Mouse (Mus musculus) brain, adult 2 months (tissue): ENCODE measurements around the gene Gdpd4.

Experiments used
- DNase-seq: peaks from one replicate; pipeline ENCODE4 v3.0.0; 2011; ENCODE audit warnings: low read depth, low spot score

The Gdpd4 gene

DNA sequence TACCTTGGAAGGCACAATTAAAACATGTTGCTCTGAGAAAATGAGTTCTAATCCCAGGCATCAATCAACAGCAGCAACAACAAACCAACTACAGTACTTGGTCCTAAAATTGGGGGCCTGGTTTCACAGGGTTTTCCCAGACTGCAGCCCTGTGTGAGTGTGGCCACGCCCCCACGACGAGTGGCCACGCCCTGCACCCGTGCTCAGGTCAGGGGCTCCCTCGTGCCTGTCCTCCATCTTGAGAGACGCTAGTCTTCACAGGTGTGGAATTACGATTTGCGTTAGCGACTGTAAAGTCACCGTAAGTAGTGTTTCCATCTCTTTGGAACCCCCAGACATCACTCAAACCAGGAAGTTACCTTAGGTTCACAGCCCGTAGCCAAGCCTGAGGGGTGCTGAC is at the start of gene Gdpd4:
Gene Gdpd4, plus strand, starts transcription at position 214 of the 400 bp plus-strand sequence.
- DNase-seq, result no peak

DNA sequence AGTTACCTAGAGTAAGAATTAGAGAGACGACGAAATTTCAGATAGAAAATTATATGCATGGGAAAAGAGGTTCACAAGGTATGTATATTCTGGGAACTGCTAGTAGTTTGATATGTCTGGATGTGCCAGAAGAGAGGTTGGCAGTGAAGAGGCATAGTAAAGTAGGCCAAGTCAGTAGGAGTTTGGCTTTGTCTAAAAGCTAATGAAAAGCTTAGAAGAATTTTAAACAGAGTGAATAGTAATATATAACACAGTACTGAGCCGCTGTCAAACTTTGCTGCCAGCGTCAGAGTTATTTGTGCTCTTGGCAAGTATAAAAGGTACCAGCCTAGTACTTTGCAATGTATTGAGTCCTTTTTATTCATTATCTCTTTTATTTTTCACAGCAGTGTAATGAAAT is 47.4 kb upstream of the Gdpd4 start:
- DNase-seq, result peak; percentile 85

DNA sequence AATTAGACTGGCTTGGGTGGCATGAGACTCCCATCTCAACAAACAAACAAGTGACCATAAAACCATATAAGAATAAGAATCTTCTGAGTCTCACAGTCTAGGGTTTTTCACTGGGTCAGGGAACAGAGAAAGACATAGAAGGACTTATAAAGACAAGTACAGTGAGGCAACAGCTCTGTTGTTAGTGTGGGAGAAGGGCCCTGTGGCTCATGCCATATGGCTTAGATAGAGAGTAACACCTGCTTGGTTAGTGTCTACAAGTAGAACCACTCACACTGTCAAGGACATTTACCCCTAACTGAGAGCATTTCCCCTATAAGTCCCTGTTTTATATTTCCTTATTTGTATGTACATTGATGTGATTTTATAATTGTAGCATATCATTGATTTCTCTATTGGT is 46.4 kb upstream of the Gdpd4 start:
- DNase-seq, result peak; percentile 83

DNA sequence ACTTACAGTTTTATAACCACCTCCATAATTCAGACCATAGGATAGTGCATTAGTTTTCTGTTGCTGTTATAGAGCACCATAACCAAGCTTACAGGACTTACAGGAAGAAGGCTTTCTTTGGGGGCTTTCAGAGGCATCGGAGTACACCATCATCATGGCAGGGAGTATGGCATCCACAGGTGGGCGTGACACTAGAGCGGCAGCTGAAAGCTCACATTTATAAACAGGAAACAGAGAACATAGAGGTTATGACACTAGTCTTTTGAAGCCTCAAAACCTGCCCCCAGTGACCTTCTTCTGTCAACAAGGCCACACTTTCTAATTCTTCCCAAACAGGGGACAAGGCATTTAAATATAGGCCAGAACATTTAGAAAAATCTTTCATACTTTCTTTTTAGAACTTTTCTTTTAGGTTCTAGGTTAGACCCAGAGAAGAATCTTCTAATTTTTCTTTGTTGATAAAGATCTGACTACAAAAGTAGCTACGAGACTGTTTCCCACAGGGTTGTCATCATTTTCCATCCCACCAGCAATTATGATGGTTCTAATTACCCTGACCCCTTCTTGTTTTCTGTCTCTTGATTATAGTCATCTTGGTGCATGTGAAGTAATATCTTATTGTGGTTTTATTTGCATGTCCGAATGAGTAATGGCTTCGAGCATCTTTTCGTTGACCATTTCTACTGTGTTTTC is 41.8 kb upstream of the Gdpd4 start:
- no peak for DNase-seq

DNA sequence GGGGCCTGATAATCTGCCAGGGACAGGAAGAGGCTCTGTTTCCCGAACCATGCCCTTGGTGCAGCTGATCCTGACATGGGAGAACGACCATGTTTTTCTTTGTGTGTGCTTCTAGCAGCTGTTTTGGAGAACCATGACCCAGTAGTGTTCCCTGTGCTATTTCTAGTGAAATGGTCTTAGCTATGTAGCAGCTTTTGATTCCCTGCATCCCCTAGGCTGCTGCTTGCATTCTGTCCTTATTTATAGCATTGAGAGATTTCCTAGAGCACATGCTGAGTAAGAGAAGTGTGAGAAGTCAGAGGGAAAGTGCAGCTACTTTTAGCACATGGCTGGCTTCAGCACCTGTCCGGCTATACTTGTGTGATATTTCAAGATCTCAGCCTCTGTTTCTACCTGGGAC is 8.1 kb upstream of the Gdpd4 start:
- DNase-seq, result peak; percentile 66

DNA sequence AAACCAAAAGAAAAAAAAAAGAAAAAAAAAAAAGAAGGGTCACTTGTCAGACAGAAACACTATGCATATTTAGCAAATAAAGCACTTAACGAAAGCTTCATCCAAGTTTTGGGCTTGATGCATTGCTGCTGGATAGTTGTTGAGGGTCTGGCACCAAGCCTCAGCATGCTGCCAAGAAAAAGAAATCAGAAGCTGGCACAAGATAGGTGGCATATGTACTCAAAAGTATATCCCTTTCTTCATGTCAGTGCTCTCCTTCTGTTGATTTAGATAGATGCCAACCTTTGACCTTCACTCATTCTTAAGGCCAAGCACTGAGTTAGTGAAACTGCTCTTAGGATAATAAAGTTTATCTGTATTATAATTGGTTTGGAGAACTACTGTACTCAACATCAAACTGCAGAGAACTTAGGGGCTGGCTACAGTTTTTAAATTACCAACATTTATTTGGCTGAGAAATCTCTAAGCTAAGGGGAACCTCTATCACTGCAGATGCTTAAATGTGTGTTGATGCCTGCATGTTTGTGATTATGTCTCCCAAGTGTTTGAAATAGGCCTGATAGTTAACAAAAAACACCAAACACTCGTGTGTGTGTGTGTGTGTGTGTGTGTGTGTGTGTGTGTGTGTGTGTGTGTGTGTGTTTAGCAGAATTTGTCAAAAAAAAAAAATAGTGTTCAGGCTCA is 4.8 kb upstream of the Gdpd4 start:
- DNase-seq, result peak; percentile 65

DNA sequence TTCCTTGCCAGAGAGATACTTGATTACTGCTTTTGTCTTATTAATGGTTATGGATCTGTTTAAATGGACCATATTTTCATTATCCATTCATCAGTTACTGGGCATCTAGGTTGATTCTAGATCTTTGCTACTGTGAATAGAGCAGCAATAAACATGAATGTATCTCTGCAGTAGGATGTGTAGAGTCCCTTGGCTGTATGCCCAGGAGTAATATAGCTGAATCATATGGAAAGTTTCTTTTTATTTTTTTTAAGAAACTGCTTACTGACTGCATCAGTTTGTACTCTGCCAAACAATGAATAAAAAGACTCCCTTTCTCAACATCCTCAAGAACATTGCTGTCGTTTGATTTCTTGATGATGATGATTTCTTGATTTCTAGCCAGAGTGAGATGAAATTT is 6.1 kb downstream of the Gdpd4 start:
- DNase-seq, result peak; percentile 65

DNA sequence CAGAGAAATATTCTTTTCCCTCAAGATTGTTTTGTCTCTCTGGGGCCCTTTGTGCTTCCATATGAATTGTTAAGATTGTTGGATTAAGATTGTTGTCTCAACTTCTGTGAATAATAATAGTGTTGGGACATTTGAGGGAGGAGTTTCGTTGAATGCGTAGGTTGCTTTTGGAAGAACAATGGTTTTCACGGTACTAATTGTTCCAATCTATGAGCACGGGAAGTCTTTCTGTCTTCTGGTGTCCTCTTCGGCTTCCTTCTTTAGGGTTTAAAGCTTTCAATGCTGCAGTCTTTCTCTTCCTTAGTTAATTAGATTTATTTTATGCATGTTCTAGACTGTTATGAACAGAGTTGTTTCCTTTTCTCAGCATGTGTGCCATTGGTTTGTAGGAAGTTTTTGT is 7.2 kb downstream of the Gdpd4 start:
- no peak for DNase-seq

DNA sequence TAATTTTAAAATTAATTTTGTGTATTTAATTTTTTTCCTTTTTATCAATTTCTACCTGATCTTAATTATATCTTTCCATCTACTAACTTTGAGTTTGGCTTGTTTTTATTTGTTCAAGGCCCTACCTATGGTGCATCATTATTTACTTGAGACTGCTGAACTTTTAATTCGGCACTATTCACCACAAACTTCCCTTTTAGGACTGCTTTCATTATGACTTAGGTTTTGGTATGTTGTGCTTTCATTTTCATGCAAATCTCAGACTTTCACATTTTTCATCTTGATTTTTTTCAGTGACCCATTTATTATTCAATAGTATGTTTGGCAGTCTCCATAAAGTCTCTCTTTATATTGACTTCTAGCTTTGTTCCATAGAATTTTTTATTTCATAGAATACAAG is 24.7 kb downstream of the Gdpd4 start:
- no peak for DNase-seq

DNA sequence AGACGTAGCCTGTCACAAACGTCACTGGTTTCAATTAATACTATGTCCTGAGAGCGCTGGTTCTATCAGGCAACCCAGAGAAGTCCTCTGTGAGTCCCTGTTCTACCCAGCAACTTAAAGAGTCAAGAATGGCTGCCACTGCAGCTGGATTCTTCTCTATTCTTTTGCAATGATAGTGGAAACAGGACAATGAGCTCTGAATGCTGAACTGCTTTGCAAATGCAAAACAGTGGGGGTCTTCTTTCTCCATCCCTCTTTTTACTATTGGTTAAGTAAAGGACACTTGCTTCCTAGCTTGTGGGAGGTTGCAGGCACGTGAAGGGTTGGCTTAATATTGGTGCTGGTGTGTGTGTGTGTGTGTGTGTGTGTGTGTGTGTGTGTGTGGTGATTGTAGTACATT is 52.7 kb downstream of the Gdpd4 start:
- no peak for DNase-seq

DNA sequence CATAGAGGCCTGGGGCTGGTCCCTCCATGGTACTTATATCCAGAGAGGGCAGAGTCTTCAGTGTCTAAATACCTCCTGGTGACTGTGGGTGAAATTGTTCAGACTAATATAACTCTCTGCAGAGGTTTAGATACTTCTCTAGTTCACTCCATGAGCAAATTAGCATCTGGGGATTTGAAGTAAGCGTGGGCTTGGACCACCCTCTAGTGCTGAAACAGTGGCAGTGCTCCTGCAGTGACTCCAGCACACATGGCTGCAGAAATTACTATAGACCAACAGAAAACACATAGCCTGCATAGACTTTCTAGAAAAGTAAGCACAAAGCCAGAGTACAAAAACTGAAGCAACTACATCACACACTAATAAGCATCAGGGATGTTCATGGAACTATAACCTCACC is 57.7 kb downstream of the Gdpd4 start:
- peak; percentile 89 for DNase-seq

DNA sequence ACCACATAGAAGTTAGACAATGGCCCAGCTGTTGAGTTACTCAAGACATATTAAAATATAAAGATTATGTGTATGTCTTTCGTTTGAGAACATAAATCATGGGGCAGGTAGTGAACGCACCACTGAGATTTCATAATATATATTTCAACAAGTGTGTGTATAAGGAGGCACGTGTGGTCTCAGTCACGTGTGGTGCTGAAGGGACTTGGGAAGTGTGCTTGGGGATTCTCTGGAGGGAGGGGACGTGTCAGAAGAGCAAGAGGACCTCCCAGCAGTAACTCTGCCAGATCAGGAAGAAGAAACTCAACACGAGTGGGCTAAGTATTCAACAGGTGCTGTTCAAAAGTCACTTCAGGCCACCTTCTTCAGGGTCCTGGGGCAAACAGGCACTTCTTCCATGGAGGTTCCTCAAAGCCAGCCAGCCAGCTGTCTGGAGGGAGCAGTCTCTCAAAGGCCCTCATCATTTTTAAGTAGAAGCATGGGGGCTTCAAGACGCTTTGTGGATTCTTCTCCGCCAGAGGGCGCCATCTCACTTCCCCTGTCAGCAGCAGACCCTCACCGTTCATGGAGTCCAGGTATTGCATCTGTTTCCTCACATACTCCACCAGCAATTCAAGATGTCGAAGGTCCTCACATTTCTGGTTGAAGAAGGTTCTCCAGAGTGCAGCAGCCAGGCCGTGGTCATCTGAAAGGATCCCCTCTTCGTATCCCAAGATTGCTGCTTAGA is 64.5 kb downstream of the Gdpd4 start:
- DNase-seq, result peak; percentile 36

DNA sequence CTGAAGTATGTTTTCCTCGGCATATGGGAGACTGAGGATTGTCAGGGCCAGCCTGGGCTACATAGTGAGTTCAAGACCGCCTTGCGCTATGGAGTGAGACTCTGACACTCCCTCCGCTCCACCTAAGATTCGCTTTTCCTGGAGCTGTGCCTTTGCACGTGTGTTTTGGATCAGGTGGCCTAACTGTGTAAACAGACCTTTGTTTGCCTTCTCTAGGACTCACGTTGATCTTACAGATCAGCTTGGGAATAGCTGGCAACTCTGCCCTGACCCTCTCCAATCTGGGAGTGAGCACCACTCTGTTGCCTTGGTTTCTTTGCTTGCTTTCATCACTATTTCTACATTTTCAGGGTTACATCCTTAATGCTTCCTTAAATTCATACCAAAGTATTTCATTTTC is 82.9 kb downstream of the Gdpd4 start:
- DNase-seq, result no peak

DNA sequence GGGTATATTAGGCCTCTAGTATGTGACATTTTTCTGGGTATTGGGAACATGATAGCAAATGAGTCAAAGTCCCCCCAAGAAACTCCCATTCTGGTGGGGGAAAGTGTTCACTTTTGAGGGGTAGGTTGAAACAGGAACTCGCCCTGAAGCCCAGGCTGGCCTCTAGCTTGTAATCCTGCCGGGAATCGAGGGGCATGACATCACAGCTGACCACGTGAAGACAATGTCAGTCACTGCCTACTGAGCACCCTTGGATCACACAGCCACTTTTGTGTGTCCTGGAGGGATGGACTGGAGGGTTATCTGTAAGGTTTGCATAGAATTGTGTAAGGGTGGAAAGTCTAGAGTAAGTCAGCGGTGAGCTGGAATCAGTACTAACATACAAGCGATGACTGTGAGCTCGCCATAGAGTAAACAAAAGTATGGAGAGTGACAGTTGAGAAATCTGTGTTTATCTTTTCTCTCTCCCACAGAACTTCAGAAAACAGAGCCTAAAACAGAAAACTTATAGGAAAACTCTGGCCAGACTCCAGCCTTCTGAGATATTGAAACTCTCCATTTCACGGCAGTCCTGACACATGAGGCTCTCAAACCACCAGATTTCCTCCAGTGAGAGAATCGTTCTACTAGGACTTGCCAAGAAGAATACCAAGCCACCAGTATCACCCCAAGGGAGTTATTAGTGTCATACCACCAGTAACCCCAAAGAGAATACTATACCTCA is 128.5 kb downstream of the Gdpd4 start:
- DNase-seq, result no peak

DNA sequence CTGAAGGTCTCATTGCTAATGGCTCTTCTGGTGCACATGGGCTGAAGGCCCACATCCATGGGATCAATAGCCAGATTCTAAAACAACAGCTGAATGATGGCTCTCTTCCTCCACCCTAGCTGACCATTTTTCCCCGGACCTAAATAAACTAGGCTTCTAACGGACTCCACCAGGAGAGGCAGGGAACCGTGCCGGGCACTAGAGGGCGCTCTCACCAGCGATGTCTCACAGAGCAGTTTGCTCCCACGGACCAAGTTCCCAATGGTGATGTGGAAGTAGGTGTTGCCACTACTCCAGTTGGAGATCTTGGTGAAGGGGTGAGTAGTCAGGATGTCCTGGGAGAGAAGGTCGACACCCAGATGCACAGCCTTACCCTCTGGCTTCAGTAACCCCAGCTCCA is 132.2 kb downstream of the Gdpd4 start:
- DNase-seq, result peak; percentile 16

DNA sequence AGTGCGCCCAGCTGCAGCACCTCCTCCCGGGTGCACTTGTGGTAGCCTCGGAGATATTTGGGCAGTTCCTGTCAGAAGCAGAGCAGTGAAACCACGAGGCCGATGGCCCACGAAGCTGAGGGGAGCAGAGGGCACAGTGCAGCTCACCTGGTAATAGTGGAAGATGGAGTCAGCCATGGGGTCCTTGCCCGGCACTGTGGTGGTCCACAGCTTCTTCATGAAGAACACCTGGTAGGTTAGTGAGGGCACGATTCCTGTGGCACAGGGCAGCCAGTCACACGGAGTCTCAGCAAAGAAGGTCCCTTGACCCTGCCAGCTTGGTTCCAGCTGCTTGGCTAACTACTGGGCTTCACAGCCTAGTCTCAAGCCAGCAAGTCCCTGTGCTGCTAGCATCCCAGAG is 134.7 kb downstream of the Gdpd4 start:
- no peak for DNase-seq

DNA sequence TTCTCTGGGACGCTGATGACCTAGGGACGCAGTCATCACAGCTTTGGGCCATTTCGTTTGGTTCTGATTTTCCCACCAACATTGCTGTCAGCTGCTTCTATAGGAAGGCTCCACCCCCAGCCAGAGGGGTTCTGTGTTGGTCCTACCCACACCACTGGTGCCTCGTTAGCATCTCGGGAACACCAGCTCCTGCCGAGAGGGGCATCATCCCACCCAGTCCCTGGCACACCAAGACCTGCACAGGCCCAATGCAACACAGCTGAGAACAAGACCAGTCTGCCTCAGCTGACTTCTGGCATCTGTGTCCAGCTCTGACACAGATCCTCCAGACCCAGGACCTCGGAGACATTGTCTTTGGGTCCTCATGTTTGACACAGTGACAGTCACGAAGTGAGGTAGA is 135.2 kb downstream of the Gdpd4 start:
- DNase-seq, result no peak

DNA sequence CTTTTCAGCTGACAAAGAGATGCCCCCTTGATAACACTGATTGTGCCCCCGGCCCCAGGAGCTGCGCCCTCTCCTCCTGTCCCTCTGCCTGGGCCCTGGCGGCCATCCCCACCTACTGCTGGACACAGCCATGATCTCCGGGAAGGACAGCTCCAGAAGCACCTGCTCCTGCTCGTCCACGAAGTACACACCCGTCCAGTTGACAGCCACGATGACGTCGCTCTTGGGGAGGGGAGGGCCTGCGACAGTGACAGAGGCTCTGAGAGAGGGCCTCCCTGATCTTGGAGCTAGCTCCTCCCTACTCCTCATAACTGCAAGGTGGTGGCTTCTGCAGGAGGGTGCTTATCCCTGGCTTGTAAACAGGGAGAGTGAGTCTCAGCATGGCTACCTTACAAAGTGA is 146.5 kb downstream of the Gdpd4 start:
- DNase-seq, result no peak

DNA sequence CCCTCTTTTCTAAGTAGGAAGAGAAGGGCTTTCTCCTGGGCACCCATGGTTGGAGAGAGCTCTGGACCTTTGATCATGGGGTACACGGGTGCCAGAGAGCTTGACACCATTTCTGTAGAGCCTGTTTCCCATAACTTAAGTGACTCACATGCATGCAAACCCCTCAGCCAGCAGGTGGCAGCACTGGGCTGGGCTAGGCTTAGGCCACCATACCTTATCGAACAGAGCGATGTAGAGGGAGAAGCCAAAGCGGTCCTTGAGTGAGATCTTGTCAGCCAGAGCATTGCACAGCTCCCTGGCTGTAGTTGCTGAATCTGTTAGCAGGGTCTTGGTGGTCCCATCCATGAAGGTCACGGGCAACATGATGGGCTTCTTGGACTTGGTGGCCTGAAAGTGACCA is 151.9 kb downstream of the Gdpd4 start:
- DNase-seq, result peak; percentile 87

DNA sequence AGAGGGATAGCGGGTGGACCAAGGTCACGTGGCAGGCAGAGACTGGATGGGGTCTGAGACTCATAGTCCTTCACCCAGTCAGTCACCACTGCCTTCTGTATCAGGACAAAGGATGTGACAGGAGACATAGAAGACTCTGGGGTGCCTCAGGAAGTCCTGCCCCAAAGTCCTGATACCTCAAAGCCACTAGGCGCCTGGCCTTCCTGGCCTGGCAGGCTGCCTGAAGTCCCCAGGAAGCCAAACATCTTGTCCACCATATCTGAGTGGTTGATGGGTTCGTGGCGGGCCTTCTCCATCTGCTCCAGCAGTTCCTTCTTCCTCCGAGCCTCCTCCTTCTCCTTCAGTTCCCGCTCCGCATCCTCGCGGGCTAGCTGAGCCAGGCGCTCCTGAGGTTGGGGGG is 157.7 kb downstream of the Gdpd4 start:
- no peak for DNase-seq

DNA sequence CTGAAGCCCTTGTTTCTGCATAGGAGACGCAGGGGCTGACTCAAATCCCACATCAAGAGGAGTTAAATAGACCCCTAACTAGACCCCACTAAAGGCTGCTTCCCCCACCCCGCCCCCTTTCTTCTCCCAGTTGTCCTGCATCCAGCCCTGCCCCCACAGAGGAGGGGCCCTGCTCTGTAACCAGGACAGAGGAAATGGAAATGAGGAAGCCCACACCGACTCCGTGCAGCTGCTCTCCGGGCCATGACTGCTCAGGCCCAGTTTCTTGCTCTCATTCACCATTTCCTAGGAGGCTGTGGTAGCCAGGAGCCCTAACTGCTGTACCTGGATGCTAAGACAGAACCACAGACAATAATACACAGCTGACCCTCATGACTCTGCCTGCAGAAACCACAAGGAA is 162.6 kb downstream of the Gdpd4 start:
- DNase-seq, result no peak
